Mouse (Mus musculus): Measurements from ENCODE around the gene Nsun5.
A peak's percentile ranks its signal among the peaks of the same experiment; 100 is the strongest.

Gene Nsun5

GRCm38 (mm10) chr5:135373601-135374000 lies 3.8 kb downstream of the Nsun5 start:
- no peak for DNase-seq (ENCODE audit: low spot score)

- DNase-seq (ENCODE audit: low spot score): no peak
These were observed 5.4 kb downstream of the Nsun5 start for GRCm38 (mm10) chr5:135375167-135375566.

- no peak for DNase-seq (ENCODE audit: low spot score)
These were observed 6.6 kb downstream of the Nsun5 start for GRCm38 (mm10) chr5:135376341-135376740.

- no peak for DNase-seq (ENCODE audit: low spot score)
These were observed 10.9 kb downstream of the Nsun5 start for GRCm38 (mm10) chr5:135380681-135381080.

GRCm38 (mm10) chr5:135381356-135381925 lies 11.7 kb downstream of the Nsun5 start:
- DNase-seq (ENCODE audit: low spot score): no peak

- no peak for DNase-seq (ENCODE audit: low spot score)
These were observed 13.0 kb downstream of the Nsun5 start for GRCm38 (mm10) chr5:135382746-135383145.

GRCm38 (mm10) chr5:135383771-135384170 lies 14.0 kb downstream of the Nsun5 start:
- DNase-seq (ENCODE audit: low spot score): no peak

GRCm38 (mm10) chr5:135394004-135394823 lies 24.5 kb downstream of the Nsun5 start, which contains the start of gene Pom121:
TSS of gene Pom121 (minus strand) at chr5:135394546.
- DNase-seq (ENCODE audit: low spot score): peak; percentile 75

GRCm38 (mm10) chr5:135395826-135396225 lies 26.1 kb downstream of the Nsun5 start:
- DNase-seq (ENCODE audit: low spot score): peak; percentile 13

GRCm38 (mm10) chr5:135399382-135399781 lies 29.6 kb downstream of the Nsun5 start:
- DNase-seq (ENCODE audit: low spot score): no peak

GRCm38 (mm10) chr5:135400244-135400643 lies 30.5 kb downstream of the Nsun5 start:
- DNase-seq (ENCODE audit: low spot score): peak; percentile 51

GRCm38 (mm10) chr5:135404623-135405022 lies 34.9 kb downstream of the Nsun5 start:
- DNase-seq (ENCODE audit: low spot score): no peak

GRCm38 (mm10) chr5:135405437-135405836 lies 35.7 kb downstream of the Nsun5 start:
- DNase-seq (ENCODE audit: low spot score): no peak

- DNase-seq (ENCODE audit: low spot score): no peak
These were observed 38.4 kb downstream of the Nsun5 start for GRCm38 (mm10) chr5:135408114-135408513.

- no peak for DNase-seq (ENCODE audit: low spot score)
These were observed 40.5 kb downstream of the Nsun5 start for GRCm38 (mm10) chr5:135410266-135410665.
